Mouse (Mus musculus) testis, postnatal 10 days (tissue): ENCODE results near the gene Raver2.

ENCODE experiments used
- DNase-seq: peaks from one replicate; pipeline ENCODE4 v3.0.0; 2021; ENCODE audit warnings: low spot score

Raver2 gene

GRCm38 (mm10) chr4:101107122-101107521, 38.3 kb downstream of the Raver2 start:
- DNase-seq: no peak

- no peak for DNase-seq
Observed at GRCm38 (mm10) chr4:101121002-101121401, 52.2 kb downstream of the Raver2 start.

- DNase-seq: no peak
Observed at GRCm38 (mm10) chr4:101135013-101135412, 66.2 kb downstream of the Raver2 start.

GRCm38 (mm10) chr4:101135909-101136308, 67.1 kb downstream of the Raver2 start:
- DNase-seq: no peak

GRCm38 (mm10) chr4:101137975-101138374, 69.2 kb downstream of the Raver2 start:
- DNase-seq: no peak

GRCm38 (mm10) chr4:101141768-101142167, 73.0 kb downstream of the Raver2 start:
- no peak for DNase-seq

- no peak for DNase-seq
Observed at GRCm38 (mm10) chr4:101143901-101144300, 75.1 kb downstream of the Raver2 start.

GRCm38 (mm10) chr4:101144361-101144760, 75.6 kb downstream of the Raver2 start:
- no peak for DNase-seq

GRCm38 (mm10) chr4:101144790-101145189, 76.0 kb downstream of the Raver2 start:
- no peak for DNase-seq

GRCm38 (mm10) chr4:101146047-101146745, 77.4 kb downstream of the Raver2 start:
- peak; percentile 72 for DNase-seq

GRCm38 (mm10) chr4:101146891-101147655, 78.3 kb downstream of the Raver2 start:
- DNase-seq: peak; percentile 43

GRCm38 (mm10) chr4:101155541-101155940, 86.8 kb downstream of the Raver2 start:
- DNase-seq: no peak

- no peak for DNase-seq
Observed at GRCm38 (mm10) chr4:101157476-101157875, 88.7 kb downstream of the Raver2 start.

GRCm38 (mm10) chr4:101158282-101158681, 89.5 kb downstream of the Raver2 start:
- DNase-seq: no peak

- DNase-seq: no peak
Observed at GRCm38 (mm10) chr4:101159191-101159764, 90.5 kb downstream of the Raver2 start.

GRCm38 (mm10) chr4:101160821-101161220, 92.0 kb downstream of the Raver2 start:
- DNase-seq: no peak

- no peak for DNase-seq
Observed at GRCm38 (mm10) chr4:101164189-101164588, 95.4 kb downstream of the Raver2 start.

- DNase-seq: no peak
Observed at GRCm38 (mm10) chr4:101164673-101165072, 95.9 kb downstream of the Raver2 start.

- DNase-seq: no peak
Observed at GRCm38 (mm10) chr4:101165776-101166175, 97.0 kb downstream of the Raver2 start.

- no peak for DNase-seq
Observed at GRCm38 (mm10) chr4:101167777-101168176, 99.0 kb downstream of the Raver2 start.

GRCm38 (mm10) chr4:101168189-101168778, 99.5 kb downstream of the Raver2 start:
- DNase-seq: no peak

- no peak for DNase-seq
Observed at GRCm38 (mm10) chr4:101172738-101173137, 104.0 kb downstream of the Raver2 start.
